Mouse (Mus musculus): ENCODE measurements at regions not wholly inside any gene's neighbourhood (a gene's known extent, or its start where the extent isn't known, plus 50 kb on each side); places are given as distances from the start of the nearest gene placed in this dataset.

GRCm38 (mm10) chr9:46442739-46443181 is 123.0 kb upstream of the 4931429L15Rik start:
- Histone ChIP-seq H3K27ac (ENCODE audit: low read depth) (no peak overlapping the region), H3K4me2 (ENCODE audit: low read depth, low read length) (peak overlapping the region; percentile 19; the same call in 1 of the 2 replicates), H3K36me3 (replicated peaks; ENCODE audit: insufficient read depth, low read length) (no peaks in the 10 kb centered on the region), H3K4me3 (ENCODE audit: low read depth, low read length) (no peak overlapping the region), H3K9ac (replicated peaks) (no peak overlapping the region), H3K9me3 (ENCODE audit: low read length) (no peaks in the 10 kb centered on the region), H3K4me1 (ENCODE audit: insufficient read depth) (no peaks in the 10 kb centered on the region), H3K27me3 (ENCODE audit: insufficient read depth, low read length) (peaks cover 37% of the 10 kb centered on the region)
- ATAC-seq (no peak), DNase-seq (no peak)
- TF ChIP-seq CTCF (IDR thresholded peaks at IDR 0.05; ENCODE audit: low read depth) (no peak), EP300 (IDR thresholded peaks at IDR 0.05; ENCODE audit: low read depth) (no peak)
- WGBS (ENCODE audit: insufficient replicate concordance) = 6% methylated on average over 19 of the region's 19 CpGs

- Histone ChIP-seq H3K9ac (replicated peaks) (no peak overlapping the region), H3K4me2 (ENCODE audit: low read depth, low read length) (no peak overlapping the region), H3K4me1 (ENCODE audit: insufficient read depth) (no peaks in the 10 kb centered on the region), H3K36me3 (replicated peaks; ENCODE audit: insufficient read depth, low read length) (no peaks in the 10 kb centered on the region), H3K9me3 (ENCODE audit: low read length) (peaks cover 4% of the 10 kb centered on the region), H3K27me3 (ENCODE audit: insufficient read depth, low read length) (peaks cover 37% of the 10 kb centered on the region), H3K4me3 (ENCODE audit: low read depth, low read length) (no peak overlapping the region), H3K27ac (ENCODE audit: low read depth) (no peak overlapping the region)
- TF ChIP-seq EP300 (IDR thresholded peaks at IDR 0.05; ENCODE audit: low read depth) = no peak
- no peak for TF ChIP-seq CTCF (IDR thresholded peaks at IDR 0.05; ENCODE audit: low read depth)
- 74% methylated on average over 5 of the region's 5 CpGs for WGBS (ENCODE audit: insufficient replicate concordance)
- DNase-seq (no peak), ATAC-seq (no peak)
Observed at GRCm38 (mm10) chr9:46440226-46440625, 120.4 kb upstream of the 4931429L15Rik start.

- WGBS (ENCODE audit: insufficient replicate concordance) = 72% methylated on average over 3 of the region's 3 CpGs
- Histone ChIP-seq H3K27me3 (ENCODE audit: insufficient read depth, low read length) (0 out of 2 replicates have a peak, but pooled peaks cover 4% of the 10 kb centered on the region), H3K4me1 (ENCODE audit: insufficient read depth) (no peaks in the 10 kb centered on the region), H3K4me2 (ENCODE audit: low read depth, low read length) (no peak overlapping the region), H3K36me3 (replicated peaks; ENCODE audit: insufficient read depth, low read length) (no peaks in the 10 kb centered on the region), H3K9me3 (ENCODE audit: low read length) (peaks cover 5% of the 10 kb centered on the region), H3K9ac (replicated peaks) (no peak overlapping the region), H3K27ac (ENCODE audit: low read depth) (no peak overlapping the region), H3K4me3 (ENCODE audit: low read depth, low read length) (no peak overlapping the region)
- ATAC-seq (no peak), DNase-seq (no peak)
- TF ChIP-seq CTCF (IDR thresholded peaks at IDR 0.05; ENCODE audit: low read depth) (no peak), EP300 (IDR thresholded peaks at IDR 0.05; ENCODE audit: low read depth) (no peak)
Observed at GRCm38 (mm10) chr9:46434700-46435099, 114.9 kb upstream of the 4931429L15Rik start.

- Histone ChIP-seq H3K4me2 (ENCODE audit: low read depth, low read length) (no peak overlapping the region), H3K9me3 (ENCODE audit: low read length) (peaks cover 5% of the 10 kb centered on the region), H3K36me3 (replicated peaks; ENCODE audit: insufficient read depth, low read length) (no peaks in the 10 kb centered on the region), H3K9ac (replicated peaks) (no peak overlapping the region), H3K4me1 (ENCODE audit: insufficient read depth) (no peaks in the 10 kb centered on the region), H3K27ac (ENCODE audit: low read depth) (no peak overlapping the region), H3K4me3 (ENCODE audit: low read depth, low read length) (no peak overlapping the region), H3K27me3 (ENCODE audit: insufficient read depth, low read length) (0 out of 2 replicates have a peak, but pooled peaks cover 4% of the 10 kb centered on the region)
- no peak for DNase-seq
- 75% methylated on average over 5 of the region's 5 CpGs for WGBS (ENCODE audit: insufficient replicate concordance)
- TF ChIP-seq CTCF (IDR thresholded peaks at IDR 0.05; ENCODE audit: low read depth) (no peak), EP300 (IDR thresholded peaks at IDR 0.05; ENCODE audit: low read depth) (no peak)
- ATAC-seq = no peak
Observed at GRCm38 (mm10) chr9:46433716-46434115, 113.9 kb upstream of the 4931429L15Rik start.

GRCm38 (mm10) chr9:46431053-46431452 is 111.3 kb upstream of the 4931429L15Rik start:
- Histone ChIP-seq H3K27me3 (ENCODE audit: insufficient read depth, low read length) (0 out of 2 replicates have a peak, but pooled peaks cover 4% of the 10 kb centered on the region), H3K9me3 (ENCODE audit: low read length) (peaks cover 5% of the 10 kb centered on the region), H3K4me2 (ENCODE audit: low read depth, low read length) (peak overlapping the region; percentile 14; the same call in 1 of the 2 replicates), H3K4me1 (ENCODE audit: insufficient read depth) (no peaks in the 10 kb centered on the region), H3K4me3 (ENCODE audit: low read depth, low read length) (no peak overlapping the region), H3K9ac (replicated peaks) (no peak overlapping the region), H3K36me3 (replicated peaks; ENCODE audit: insufficient read depth, low read length) (no peaks in the 10 kb centered on the region), H3K27ac (ENCODE audit: low read depth) (no peak overlapping the region)
- 61% methylated on average over 13 of the region's 13 CpGs for WGBS (ENCODE audit: insufficient replicate concordance)
- peak; percentile 54 for DNase-seq
- peak; percentile 59 for ATAC-seq
- TF ChIP-seq EP300 (IDR thresholded peaks at IDR 0.05; ENCODE audit: low read depth) (no peak), CTCF (IDR thresholded peaks at IDR 0.05; ENCODE audit: low read depth) (no peak)

- TF ChIP-seq CTCF (IDR thresholded peaks at IDR 0.05; ENCODE audit: low read depth) (no peak), EP300 (IDR thresholded peaks at IDR 0.05; ENCODE audit: low read depth) (no peak)
- Histone ChIP-seq H3K27me3 (ENCODE audit: insufficient read depth, low read length) (no peaks in the 10 kb centered on the region), H3K4me1 (ENCODE audit: insufficient read depth) (no peaks in the 10 kb centered on the region), H3K36me3 (replicated peaks; ENCODE audit: insufficient read depth, low read length) (no peaks in the 10 kb centered on the region), H3K27ac (ENCODE audit: low read depth) (no peak overlapping the region), H3K4me2 (ENCODE audit: low read depth, low read length) (no peak overlapping the region), H3K9me3 (ENCODE audit: low read length) (no peaks in the 10 kb centered on the region), H3K9ac (replicated peaks) (no peak overlapping the region), H3K4me3 (ENCODE audit: low read depth, low read length) (no peak overlapping the region)
- DNase-seq (peak; percentile 24), ATAC-seq (no peak)
- 66% methylated on average over 12 of the region's 12 CpGs for WGBS (ENCODE audit: insufficient replicate concordance)
Observed at GRCm38 (mm10) chr9:46423184-46423967, 103.6 kb upstream of the 4931429L15Rik start.

Data from liver, postnatal 0 days (tissue).